Mouse (Mus musculus) lung, postnatal 0 days (tissue): ENCODE data around the gene Ddx41.

Experiments used
- CTCF ChIP-seq: IDR thresholded peaks from 2 replicates; pipeline ENCODE4 v1.5.1; 2016; ENCODE audit warnings: antibody characterized with exemption, mild to moderate bottlenecking
- EP300 ChIP-seq: IDR thresholded peaks from 2 replicates; pipeline ENCODE4 v1.6.1; 2016; ENCODE audit warnings: antibody characterized with exemption, mild to moderate bottlenecking, control low read depth

DNA sequence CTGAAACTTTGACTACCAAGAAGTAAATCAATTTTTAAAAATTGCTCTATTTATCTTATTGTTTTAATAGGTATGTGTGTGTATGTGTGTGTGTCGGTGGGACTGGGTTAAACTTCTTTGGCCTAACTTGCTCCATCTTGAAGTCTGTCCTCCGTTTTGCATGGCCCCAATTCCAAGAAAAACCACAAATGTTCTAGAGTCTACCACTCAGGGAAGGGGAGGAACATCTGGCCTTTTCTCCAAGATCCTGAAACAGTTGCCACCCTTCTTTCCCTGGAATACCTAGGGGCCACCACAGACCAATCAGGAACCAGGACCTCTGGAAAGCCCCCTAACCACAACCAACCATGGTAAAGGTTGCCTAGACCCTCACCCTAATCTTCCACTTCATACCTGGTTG, 35.5 kb upstream of the Ddx41 start:
- no peak for TF ChIP-seq CTCF
- TF ChIP-seq EP300, result no peak
